Mouse (Mus musculus): ENCODE results near the gene Btbd17. TPM values are rescaled to one million over a fixed set of nuclear protein-coding genes. Genes with fewer than 3 reads are reported as not detected.

The Btbd17 gene
- polyA plus RNA-seq, 1 experiment = 0.52 TPM

- 21% methylated on average over 5 of the region's 5 CpGs for WGBS
- no peak for TF ChIP-seq POLR2A (IDR thresholded peaks at IDR 0.05; ENCODE audit: low read depth, low read length)
- no peak for TF ChIP-seq CTCF (IDR thresholded peaks at IDR 0.05; ENCODE audit: extremely low read depth, insufficient read length, insufficient replicate concordance, low read depth, low read length)
- H3K27ac ChIP-seq (ENCODE audit: insufficient read depth, low read depth, low read length) = no peak overlapping the region
Observed at GRCm38 (mm10) chr11:114826686-114827085, 30.9 kb upstream of the Btbd17 start.

GRCm38 (mm10) chr11:114823199-114823725 is 27.5 kb upstream of the Btbd17 start:
- Histone ChIP-seq H3K36me3 (ENCODE audit: control insufficient read depth, insufficient read depth, low read length) (no peaks in the 10 kb centered on the region), H3K27ac (ENCODE audit: insufficient read depth, low read depth, low read length) (no peak overlapping the region), H3K4me1 (ENCODE audit: control insufficient read depth, insufficient read depth, insufficient read length, low read length) (no peaks in the 10 kb centered on the region), H3K4me3 (ENCODE audit: low read depth, low read length) (no peak overlapping the region), H3K27me3 (ENCODE audit: control insufficient read depth, insufficient read depth, low read length) (peaks cover 3% of the 10 kb centered on the region; the same call in 1 of the 2 replicates)
- WGBS = 36% methylated on average over 11 of the region's 11 CpGs
- TF ChIP-seq POLR2A (IDR thresholded peaks at IDR 0.05; ENCODE audit: low read depth, low read length) (no peak), CTCF (IDR thresholded peaks at IDR 0.05; ENCODE audit: extremely low read depth, insufficient read length, insufficient replicate concordance, low read depth, low read length) (no peak)

More at GRCm38 (mm10) chr11:114826686-114827085, 30.9 kb upstream of the Btbd17 start:
- peaks cover 3% of the 10 kb centered on the region; the same call in 1 of the 2 replicates for H3K27me3 ChIP-seq (ENCODE audit: control insufficient read depth, insufficient read depth, low read length)
- H3K4me3 ChIP-seq (ENCODE audit: low read depth, low read length) = no peak overlapping the region
- no peaks in the 10 kb centered on the region for H3K36me3 ChIP-seq (ENCODE audit: control insufficient read depth, insufficient read depth, low read length)
- H3K4me1 ChIP-seq (ENCODE audit: control insufficient read depth, insufficient read depth, insufficient read length, low read length) = 0 out of 2 replicates have a peak, but pooled peaks cover 2% of the 10 kb centered on the region

- 77% methylated on average over 12 of the region's 12 CpGs for WGBS
- Histone ChIP-seq H3K27ac (ENCODE audit: insufficient read depth, low read depth, low read length) (no peak overlapping the region), H3K36me3 (ENCODE audit: control insufficient read depth, insufficient read depth, low read length) (no peaks in the 10 kb centered on the region), H3K27me3 (ENCODE audit: control insufficient read depth, insufficient read depth, low read length) (peaks cover 3% of the 10 kb centered on the region; the same call in 1 of the 2 replicates), H3K4me3 (ENCODE audit: low read depth, low read length) (no peak overlapping the region), H3K4me1 (ENCODE audit: control insufficient read depth, insufficient read depth, insufficient read length, low read length) (no peaks in the 10 kb centered on the region)
- no peak for TF ChIP-seq POLR2A (IDR thresholded peaks at IDR 0.05; ENCODE audit: low read depth, low read length)
- TF ChIP-seq CTCF (IDR thresholded peaks at IDR 0.05; ENCODE audit: extremely low read depth, insufficient read length, insufficient replicate concordance, low read depth, low read length) = no peak
Observed at GRCm38 (mm10) chr11:114822727-114823126, 27.0 kb upstream of the Btbd17 start.

GRCm38 (mm10) chr11:114821325-114821724 is 25.6 kb upstream of the Btbd17 start:
- Histone ChIP-seq H3K27me3 (ENCODE audit: control insufficient read depth, insufficient read depth, low read length) (peaks cover 3% of the 10 kb centered on the region; the same call in 1 of the 2 replicates), H3K4me1 (ENCODE audit: control insufficient read depth, insufficient read depth, insufficient read length, low read length) (no peaks in the 10 kb centered on the region), H3K27ac (ENCODE audit: insufficient read depth, low read depth, low read length) (no peak overlapping the region), H3K36me3 (ENCODE audit: control insufficient read depth, insufficient read depth, low read length) (no peaks in the 10 kb centered on the region), H3K4me3 (ENCODE audit: low read depth, low read length) (no peak overlapping the region)
- 66% methylated on average over 1 of the region's 1 CpGs for WGBS
- TF ChIP-seq CTCF (IDR thresholded peaks at IDR 0.05; ENCODE audit: extremely low read depth, insufficient read length, insufficient replicate concordance, low read depth, low read length) (no peak), POLR2A (IDR thresholded peaks at IDR 0.05; ENCODE audit: low read depth, low read length) (no peak)

- H3K4me1 ChIP-seq (ENCODE audit: control insufficient read depth, insufficient read depth, insufficient read length, low read length) = no peaks in the 10 kb centered on the region
- WGBS = 52% methylated on average over 3 of the region's 3 CpGs
- TF ChIP-seq POLR2A (IDR thresholded peaks at IDR 0.05; ENCODE audit: low read depth, low read length) = no peak
- no peak overlapping the region for H3K4me3 ChIP-seq (ENCODE audit: low read depth, low read length)
- H3K27ac ChIP-seq (ENCODE audit: insufficient read depth, low read depth, low read length) = no peak overlapping the region
- peaks cover 3% of the 10 kb centered on the region; the same call in 1 of the 2 replicates for H3K27me3 ChIP-seq (ENCODE audit: control insufficient read depth, insufficient read depth, low read length)
- no peaks in the 10 kb centered on the region for H3K36me3 ChIP-seq (ENCODE audit: control insufficient read depth, insufficient read depth, low read length)
Observed at GRCm38 (mm10) chr11:114820444-114820843, 24.7 kb upstream of the Btbd17 start.

- Histone ChIP-seq H3K27ac (ENCODE audit: insufficient read depth, low read depth, low read length) (no peak overlapping the region), H3K4me3 (ENCODE audit: low read depth, low read length) (no peak overlapping the region), H3K4me1 (ENCODE audit: control insufficient read depth, insufficient read depth, insufficient read length, low read length) (peaks cover 4% of the 10 kb centered on the region), H3K27me3 (ENCODE audit: control insufficient read depth, insufficient read depth, low read length) (peaks cover 3% of the 10 kb centered on the region; the same call in 1 of the 2 replicates), H3K36me3 (ENCODE audit: control insufficient read depth, insufficient read depth, low read length) (no peaks in the 10 kb centered on the region)
- 60% methylated on average over 2 of the region's 2 CpGs for WGBS
- TF ChIP-seq CTCF (IDR thresholded peaks at IDR 0.05; ENCODE audit: extremely low read depth, insufficient read length, insufficient replicate concordance, low read depth, low read length) (no peak), POLR2A (IDR thresholded peaks at IDR 0.05; ENCODE audit: low read depth, low read length) (no peak)
Observed at GRCm38 (mm10) chr11:114819110-114819509, 23.4 kb upstream of the Btbd17 start.

- Histone ChIP-seq H3K4me3 (ENCODE audit: low read depth, low read length) (no peak overlapping the region), H3K27me3 (ENCODE audit: control insufficient read depth, insufficient read depth, low read length) (peaks cover under 1% of the 10 kb centered on the region; the same call in 1 of the 2 replicates), H3K4me1 (ENCODE audit: control insufficient read depth, insufficient read depth, insufficient read length, low read length) (peaks cover 4% of the 10 kb centered on the region), H3K27ac (ENCODE audit: insufficient read depth, low read depth, low read length) (no peak overlapping the region), H3K36me3 (ENCODE audit: control insufficient read depth, insufficient read depth, low read length) (no peaks in the 10 kb centered on the region)
- TF ChIP-seq CTCF (IDR thresholded peaks at IDR 0.05; ENCODE audit: extremely low read depth, insufficient read length, insufficient replicate concordance, low read depth, low read length) = no peak
- TF ChIP-seq POLR2A (IDR thresholded peaks at IDR 0.05; ENCODE audit: low read depth, low read length) = no peak
- 87% methylated on average over 7 of the region's 7 CpGs for WGBS
Observed at GRCm38 (mm10) chr11:114818185-114818584, 22.4 kb upstream of the Btbd17 start.

Measured in small intestine, adult 2 months (tissue).